Mouse (Mus musculus): ENCODE data around the gene Igsf9.

Gene Igsf9

DNA sequence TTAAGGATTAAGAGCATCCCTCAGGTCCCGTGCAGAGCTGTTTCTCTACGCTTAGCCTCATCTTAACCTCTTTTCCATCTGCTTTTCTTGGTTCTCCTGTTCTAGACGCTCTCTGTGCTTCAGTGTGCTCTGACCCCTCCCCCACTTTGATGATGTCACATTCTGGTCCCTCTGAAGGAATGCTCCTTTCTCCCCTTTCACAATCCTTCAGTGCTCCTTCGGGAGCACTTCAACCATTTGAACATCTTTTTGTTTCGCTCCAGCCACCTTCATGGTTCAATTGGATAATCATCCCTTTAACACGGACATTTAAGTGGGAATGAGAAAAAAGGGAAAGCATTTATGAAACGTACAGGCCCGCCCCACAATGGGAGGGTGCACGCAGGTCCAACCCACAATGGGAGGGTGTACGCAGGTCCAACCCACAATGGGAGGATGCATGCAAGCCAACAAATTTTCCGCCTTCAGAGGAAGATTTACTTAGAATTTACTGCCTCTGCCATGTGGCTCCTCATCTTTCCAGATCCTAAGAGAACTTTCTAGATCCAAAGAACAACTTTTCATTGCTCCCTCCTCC, 13.2 kb upstream of the Igsf9 start:
- in situ Hi-C loops (cut with MseI, MboI), result no loop called here

DNA sequence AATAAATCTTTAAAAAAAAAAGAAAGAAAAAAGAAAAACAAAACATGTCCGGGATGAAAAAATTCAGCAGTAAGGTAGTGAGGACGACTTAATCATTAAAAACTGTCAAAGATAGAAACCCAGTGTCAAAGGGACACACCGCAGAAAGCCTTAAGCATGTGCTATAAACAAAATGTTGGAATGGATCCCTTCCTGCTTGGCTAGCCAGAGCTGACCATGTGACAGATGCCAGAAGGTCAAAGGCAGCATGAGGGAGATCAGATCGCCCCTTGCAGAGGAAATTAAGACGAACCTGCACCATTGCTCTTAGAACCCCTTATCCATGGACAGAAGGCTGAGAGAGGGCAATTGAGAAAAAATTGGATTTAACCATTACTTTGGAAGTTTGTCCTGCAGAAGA, 12.2 kb upstream of the Igsf9 start:
- in situ Hi-C loops (cut with MseI, MboI), result no loop called here

DNA sequence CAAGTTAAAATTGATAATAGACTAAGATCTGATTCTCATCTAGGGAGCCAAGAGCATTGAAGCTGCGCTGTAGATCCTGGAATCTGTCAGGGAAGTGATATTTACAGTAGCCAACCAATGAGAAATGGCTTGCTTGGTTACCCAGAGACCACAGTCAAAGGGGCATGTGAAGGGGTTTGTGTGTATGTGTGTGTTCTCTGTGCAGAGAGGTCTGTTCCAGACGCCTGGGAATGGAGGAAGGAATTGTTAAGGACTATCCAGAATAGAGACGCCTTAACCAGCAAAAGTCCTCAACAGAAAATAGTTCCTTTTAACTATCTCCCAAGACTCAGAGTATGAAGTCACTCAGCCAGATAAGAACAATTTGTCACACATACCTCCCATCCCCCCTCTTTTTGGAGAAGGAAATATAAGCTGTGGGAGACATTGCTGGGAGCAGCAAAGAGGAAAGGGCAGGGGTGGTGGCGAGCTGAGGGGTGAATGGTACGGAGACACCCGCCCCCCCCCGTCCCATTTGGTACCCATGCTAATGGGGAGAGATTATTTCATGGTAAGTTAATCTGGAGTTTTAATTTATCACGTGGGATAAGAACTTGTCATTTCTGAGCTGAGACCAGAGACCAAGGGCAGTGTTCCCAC, 11.7 kb upstream of the Igsf9 start:
- in situ Hi-C loops (cut with MseI, MboI), result no loop called here

DNA sequence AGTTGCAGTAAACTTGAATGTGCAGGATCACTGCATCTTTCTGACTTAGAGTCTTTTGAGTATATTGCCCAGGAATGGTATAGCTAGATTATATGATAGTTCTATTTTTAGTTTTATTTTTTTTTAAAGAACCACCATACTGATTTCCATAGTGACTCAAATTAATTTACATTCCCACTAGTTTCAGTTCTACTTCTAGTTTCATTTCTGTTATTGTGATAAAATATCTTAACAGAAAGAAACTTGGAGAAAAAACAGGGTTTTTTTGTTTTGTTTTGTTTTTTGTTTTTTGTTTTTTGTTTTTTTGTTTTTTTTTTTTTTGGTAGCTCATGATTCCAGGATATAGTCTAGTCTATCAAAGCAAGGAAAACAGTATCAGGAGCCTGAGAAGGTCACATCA, 8.7 kb upstream of the Igsf9 start:
- in situ Hi-C loops (cut with MseI, MboI), result no loop called here

DNA sequence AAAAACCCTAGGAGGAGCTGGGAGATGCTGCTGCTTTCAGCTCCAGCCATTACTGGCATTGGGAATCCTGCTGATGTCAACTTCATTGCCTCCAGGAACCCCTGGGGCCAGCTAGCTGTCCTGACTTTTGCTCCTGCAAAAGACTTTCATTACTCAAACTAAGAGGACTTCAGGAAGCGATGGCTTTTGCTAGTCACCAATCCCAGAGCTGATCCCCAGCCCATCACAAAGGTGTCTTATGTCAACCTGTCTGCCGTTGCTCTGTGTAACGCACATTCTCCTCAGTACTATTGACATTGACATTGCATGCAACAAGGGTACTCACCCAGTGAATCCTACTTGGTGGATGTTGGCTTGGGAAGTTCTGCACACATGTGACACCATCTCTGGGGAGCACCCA, 7.4 kb upstream of the Igsf9 start:
- in situ Hi-C loops (cut with MseI, MboI), result no loop called here

DNA sequence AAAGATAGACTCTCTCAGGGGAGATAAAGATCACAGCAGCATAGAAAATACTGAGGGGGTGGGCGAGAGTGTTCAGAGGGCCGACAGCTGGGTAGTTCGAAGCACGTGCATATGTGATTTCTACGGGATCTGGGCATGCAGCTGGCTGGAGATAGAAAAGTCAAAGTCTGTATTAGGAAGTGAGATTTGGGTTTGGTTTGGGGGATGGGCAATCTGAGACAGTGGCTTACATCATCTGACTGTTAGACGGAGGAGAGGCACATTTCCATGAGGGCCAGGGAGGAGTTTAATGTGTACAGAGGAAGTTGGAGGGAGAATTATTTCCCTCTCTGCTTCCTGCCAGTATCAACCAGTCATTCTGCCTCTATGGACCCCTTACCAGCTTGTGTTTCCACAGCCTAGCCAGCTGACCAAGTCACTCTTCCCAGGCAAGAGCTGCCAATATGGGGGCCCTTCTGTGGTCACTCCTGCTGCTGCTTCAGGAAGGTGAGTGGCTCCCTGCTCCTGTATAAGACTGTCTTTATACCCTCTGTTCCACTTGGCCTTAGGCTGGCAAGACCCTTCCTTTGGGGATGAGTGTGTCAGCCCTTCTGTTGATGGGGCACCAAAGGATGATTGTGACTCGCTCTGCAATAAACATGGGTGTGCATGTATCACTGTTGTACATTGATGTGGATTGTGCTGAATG, 6.4 kb upstream of the Igsf9 start, which contains the start of gene Slamf9:
Gene Slamf9, plus strand, starts transcription at position 305 of the 688 bp plus-strand sequence.
- in situ Hi-C loops (cut with MseI, MboI), result no loop called here

DNA sequence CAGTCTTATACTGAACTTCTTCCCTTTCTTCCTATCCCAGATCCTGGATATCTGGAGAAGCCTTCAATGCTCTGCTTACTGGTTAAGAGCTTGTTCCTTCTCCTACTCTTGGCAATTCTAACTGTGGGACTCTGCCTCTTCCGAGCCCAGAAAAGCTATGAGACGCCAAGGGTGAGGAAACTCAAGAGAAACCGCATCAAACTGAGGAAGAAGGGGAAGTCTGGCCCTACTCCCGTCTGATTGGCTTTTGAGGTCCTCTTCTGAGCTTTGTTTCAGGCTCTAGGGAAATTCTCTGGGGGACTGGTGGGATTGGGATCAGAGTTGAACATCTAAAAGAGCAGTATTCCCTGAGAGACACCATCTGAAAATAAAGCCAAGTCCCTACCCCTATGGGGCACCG, 3.6 kb upstream of the Igsf9 start:
- in situ Hi-C loops (cut with MseI, MboI), result no loop called here

DNA sequence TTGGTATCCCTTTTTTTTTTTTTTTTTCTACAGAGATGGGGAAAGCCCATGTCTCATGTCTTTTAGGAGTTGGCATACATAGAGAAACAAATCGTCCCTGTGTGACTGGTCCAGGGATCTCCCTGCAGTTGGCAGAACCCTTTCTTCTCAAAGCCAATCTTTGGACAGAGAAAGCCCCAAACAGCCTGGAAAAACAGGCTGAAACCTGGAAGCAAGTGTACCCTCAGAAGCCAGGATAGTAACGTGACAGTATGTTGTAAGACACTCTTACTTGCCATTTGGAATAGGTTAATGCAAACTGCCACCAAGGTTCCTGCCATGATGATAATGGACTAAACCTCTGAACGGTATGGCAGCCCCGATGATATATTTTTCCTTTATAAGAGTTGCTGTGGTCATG, 1.2 kb upstream of the Igsf9 start:
- in situ Hi-C loops (cut with MseI, MboI), result no loop called here

DNA sequence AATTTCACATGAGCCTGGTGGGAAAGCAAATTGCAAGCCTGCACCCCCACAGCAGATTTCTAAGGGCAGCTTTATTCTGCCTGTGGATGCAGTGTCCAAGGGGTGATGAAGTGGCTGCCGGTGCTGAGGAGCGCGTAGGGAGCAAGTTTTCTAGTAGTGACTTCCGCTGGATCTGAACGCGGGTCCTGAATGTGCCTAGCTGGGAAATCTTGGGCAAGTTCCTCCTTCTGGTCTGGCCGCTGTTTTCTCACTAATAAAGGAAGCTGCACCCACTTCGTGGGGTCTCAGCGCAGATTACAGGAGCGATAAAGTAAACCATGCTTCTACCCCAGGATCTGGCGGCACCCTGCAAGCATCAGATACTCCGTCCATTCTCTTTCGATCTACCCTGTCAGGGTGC, 477 bp upstream of the Igsf9 start:
- in situ Hi-C loops (cut with MseI, MboI), result no loop called here

DNA sequence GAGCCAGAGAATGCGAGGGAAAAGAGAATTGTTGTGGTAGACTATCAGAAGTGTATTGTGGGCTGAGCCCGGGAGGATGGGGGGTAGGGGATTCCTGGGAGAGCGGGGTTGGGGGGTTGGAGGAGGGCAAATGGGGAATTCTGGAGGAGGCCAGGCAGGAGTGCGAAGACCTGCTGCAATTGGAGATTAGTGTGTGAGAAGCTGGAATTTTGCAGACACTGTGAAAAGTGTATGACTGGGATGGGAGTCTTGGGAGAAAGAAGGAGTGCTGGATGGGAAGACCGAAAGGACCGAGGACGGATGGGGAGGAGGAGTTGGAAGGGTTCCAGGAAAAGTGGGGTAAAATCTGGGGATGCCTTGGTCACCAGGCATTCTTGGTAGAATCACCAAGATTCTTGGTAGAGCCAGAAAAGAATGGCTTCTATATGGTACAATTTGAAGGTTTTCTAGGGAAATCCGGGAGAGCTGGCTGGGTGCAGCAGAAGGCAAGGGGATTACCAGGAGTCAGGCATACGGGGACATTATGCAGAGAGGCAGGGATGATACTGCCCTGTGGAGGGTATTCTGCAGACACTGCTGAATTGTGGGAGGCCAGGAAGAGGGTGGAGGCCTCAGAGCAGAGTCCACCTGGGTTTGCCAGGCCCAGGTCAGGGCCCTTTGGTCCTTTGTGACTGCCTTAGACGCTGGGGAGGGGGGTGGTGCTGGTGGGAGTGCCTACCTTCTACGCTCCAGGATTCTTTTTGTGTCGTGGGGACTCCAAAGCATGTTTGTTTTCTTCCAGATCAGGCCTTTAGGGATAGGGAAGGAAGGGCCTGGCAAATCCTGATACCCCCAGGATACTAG, 1.2 kb downstream of the Igsf9 start:
- in situ Hi-C loops (cut with MseI, MboI), result no loop called here

DNA sequence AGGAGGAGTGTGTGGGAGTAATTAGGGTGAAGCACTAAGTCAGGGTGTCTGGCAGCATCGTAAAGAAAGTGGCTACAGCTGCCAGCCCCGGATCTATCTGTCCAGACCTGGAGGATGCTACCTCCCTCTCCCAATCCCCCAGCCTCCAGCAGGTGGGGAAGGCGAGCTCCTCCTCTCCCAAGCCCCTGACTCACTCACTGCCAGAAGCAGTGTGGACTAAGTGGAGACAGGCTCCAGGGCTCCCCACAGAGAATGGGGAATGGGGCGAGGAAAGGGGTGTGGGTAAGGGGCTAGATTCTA, 1.7 kb downstream of the Igsf9 start:
- in situ Hi-C loops (cut with MseI, MboI), result no loop called here

DNA sequence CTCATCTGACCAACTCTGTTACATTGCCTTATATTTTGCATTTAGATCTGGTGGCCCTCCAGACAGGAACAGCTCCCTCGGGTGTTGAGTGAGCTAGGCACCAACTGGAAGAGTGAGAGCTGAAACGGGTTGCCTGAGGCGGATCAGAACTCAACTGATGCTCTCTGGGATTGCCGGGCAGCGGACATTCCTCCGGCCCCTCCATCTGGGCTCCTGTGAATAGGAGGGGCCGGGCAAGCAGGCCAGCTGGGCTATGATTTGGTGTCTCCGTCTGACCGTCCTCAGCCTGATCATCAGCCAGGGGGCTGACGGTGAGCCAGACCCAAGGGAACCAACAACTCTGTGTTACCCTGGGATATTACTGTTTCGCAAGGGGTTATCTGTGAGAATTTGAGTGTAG, 2.6 kb downstream of the Igsf9 start:
- in situ Hi-C loops (cut with MseI, MboI), result no loop called here

DNA sequence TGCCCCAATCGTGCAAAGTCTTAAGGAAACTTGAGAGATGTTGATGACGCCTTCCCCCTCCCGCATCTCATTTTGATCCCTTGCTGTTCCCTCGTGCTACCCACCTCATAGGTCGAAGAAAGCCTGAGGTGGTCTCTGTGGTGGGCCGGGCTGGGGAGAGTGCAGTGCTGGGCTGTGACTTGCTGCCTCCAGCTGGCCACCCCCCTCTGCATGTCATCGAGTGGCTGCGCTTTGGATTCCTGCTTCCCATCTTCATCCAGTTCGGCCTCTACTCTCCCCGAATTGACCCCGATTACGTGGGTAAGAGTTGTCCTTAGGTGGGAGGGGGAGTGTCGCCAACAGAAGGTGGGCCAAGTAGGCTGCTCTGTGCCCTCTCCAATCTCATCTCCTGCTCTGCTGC, 3.1 kb downstream of the Igsf9 start:
- in situ Hi-C loops (cut with MseI, MboI), result no loop called here

DNA sequence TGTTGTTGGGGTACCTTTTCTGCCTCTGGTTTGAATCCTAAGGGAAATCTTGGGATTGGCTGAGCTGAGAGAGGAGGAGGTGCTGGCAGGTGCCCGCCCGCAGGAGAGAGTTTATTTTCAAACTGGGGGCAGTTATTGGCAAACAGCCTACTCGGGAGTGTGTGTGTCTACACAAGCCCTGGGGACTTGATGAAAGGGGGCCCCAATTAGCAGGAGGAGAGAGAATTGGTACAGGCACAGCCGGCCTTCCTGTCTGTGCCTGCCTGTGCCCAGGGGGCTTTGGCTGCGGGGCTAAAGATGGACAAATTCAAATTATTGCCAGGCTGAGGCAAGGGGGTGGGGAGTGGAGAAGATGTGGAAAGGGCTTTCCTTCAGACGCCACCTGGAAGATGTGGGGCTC, 4.2 kb downstream of the Igsf9 start:
- in situ Hi-C loops (cut with MseI, MboI), result no loop called here

DNA sequence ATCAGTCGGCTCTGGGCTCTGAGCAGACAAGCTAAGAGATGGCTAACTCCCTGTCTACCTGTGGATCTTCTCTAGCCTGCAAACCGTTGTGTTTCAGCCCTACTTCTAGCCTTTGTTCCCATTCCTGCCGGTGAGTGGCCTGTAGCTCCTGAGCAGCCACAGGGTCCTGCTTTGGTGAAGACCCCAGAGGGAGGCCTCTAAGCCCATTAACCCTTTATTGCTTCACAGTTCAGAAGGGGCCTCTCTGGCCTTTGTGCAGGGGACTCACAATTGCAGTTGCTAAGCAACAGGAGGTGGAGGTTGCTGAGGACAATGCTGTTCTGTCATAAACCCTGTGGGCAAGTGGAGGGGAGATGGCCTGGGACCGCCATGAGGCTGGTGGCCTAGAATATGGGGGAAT, 4.6 kb downstream of the Igsf9 start:
- in situ Hi-C loops (cut with MseI, MboI), result no loop called here

DNA sequence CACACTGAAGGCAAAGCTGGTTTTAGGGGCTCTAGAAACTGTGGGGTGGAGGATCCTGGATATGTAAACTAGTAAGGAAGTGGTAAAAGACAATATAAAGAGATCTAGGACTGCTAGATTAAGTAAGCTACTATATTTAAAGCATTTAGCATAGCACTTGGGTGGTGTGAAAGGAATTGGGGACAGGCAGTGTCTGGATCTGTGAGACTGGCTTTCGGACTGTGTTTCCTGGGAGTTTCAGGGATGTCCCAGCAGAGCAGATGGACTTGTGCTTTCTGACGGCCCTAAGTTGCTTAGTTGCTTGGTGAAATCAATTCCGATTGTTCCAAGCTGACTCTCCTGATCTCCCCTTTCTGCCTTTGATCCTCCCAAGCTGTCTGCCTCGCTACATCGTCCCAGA, 5.1 kb downstream of the Igsf9 start:
- in situ Hi-C loops (cut with MseI, MboI), result no loop called here

DNA sequence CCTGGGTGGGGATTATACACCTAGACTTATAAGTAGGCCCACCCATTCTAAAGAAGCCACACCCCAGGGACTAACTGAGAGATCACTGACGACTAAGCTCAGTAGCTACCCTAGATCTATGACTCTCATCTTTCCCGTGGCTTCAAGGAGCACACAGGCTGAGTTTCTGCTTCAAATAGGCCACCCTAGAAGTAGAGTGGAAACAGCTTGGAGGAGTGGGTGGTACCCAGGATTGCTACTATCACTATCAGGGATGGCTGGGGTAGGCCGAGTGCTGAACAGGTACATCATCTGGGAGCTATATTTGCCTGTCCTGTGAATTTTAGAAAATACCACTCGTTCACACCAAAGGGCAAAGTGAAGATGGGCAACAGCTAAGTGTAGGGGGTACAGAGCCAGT, 6.3 kb downstream of the Igsf9 start:
- in situ Hi-C loops (cut with MseI, MboI), result no loop called here

DNA sequence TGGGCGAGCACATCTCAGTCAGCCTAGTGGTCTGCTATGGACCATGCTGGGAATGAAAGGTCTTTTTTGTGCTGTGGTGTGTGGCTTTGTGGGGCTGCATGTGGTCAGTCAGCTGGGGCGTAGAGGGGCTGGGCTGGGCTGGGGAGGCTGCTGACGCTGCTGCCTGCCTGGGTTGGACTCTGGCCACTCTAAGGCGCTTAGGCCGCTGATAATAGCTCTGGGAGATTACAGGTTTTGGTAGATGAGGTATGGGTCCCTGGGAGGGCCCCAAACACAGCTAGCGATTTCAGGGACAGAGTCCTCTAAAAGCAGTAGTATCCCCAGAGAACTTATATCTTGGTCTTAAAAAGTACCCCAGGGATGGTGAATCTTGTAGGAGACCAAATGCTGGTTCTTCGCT, 7.2 kb downstream of the Igsf9 start:
- in situ Hi-C loops (cut with MseI, MboI), result no loop called here

DNA sequence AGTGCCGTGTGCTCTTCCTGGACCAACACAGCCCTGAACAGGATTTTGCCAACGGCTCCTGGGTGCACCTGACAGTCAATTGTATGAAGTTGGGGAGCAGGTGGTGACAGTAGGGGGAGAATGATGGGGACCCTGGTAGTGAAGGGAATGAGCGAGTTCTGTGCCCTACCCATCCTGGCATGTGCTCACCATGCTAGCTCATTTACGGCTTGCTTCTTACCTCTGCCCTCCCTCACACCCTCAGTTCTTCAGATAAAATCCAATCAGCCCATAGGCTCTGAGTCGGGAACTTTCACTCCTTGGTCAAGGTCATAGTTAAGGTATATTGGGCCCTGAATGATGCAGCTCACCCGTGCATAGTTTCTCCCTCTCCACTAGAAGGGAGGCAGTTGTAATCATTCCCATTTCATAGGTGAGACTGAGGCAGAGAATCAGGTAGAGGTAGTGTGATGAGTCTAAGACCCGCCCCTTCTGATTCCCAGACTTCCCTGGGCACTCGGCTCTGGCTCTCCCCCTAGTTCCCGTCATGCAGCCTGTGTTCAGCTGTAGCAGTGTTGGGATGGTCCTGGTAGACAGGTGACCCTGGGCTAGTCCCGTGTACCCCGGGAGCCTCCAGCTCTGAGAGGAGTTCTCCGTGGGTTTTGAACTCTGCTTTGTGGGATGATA, 8.1 kb downstream of the Igsf9 start:
- in situ Hi-C loops (cut with MseI, MboI), result loop anchor here (5.0 kb wide), 1 partner anchor 77 kb away; no protein-coding TSS in a partner anchor

DNA sequence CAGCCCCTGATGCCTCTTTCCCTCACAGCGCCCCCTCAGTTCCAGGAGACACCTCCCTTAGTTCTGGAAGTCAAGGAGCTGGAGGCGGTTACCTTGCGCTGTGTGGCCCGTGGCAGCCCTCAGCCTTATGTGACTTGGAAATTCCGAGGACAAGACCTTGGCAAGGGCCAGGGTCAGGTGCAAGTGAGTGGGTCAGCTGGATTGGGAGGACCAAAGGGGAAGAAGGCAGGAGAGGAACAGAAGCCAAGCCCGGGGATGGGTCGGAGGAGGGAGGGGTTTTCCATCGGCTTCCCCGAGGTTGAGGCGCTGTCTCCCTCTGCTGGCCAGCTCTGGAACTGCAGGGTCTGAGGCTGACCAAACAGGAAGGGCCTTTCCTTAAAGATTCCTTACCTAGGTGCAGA, 8.7 kb downstream of the Igsf9 start:
- in situ Hi-C loops (cut with MseI, MboI), result loop anchor here (5.0 kb wide), 1 partner anchor 78 kb away; no protein-coding TSS in a partner anchor

DNA sequence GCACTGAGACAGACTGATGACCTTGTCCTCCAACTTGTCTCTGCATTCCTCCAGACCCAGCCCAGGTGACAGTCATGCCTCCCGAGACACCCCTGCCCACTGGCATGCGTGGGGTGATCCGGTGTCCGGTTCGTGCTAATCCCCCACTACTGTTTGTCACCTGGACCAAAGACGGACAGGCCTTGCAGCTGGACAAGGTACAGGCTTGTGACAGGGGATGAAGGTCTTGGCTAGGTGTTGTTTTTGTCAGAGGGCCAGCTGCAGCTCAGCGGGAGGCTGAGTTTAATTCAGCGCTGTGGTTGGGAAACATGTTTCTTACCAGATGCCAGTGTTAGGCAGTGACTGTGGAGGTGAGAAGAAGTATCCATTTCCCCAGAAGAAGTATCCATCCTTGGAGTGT, 10.5 kb downstream of the Igsf9 start:
- in situ Hi-C loops (cut with MseI, MboI), result loop anchor here (5.0 kb wide), 1 partner anchor 80 kb away; no protein-coding TSS in a partner anchor

DNA sequence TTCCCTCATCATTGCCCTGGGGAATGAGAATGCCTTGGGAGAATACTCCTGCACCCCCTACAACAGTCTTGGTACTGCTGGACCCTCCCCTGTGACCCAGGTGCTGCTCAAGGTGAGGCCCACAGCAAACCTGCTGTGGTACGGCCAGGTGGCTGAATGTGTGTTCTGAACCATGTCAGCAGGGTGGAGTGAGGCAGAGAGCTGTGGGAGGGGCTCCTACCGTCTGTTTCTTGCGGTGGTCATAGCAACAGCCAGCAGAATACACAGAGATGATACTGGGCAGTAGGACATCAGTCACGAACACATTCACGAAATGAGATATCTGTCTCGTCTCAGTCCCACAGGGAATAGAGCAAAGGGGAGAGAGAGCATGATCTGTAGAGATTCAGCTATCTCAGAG, 11.9 kb downstream of the Igsf9 start:
- in situ Hi-C loops (cut with MseI, MboI), result loop anchor here (5.0 kb wide), 1 partner anchor 81 kb away; no protein-coding TSS in a partner anchor
